8 mouse cellular contexts compared by ENCODE assay signal in genomic region chrX:60403764-60404667, GRCm38 (mm10).
A peak's percentile ranks its signal among the peaks of the same experiment; 100 is the strongest.
DNase-seq lines count a peak whose midpoint lies in the region; ATAC-seq and TF ChIP-seq lines count a peak whose summit lies in the region.

No protein-coding gene starts in this region.

- H3K27me3 ChIP-seq in hindbrain, embryonic 13.5 days, result no peaks in the 10 kb centered on the region
- peaks cover 9% of the 10 kb centered on the region for H3K27me3 ChIP-seq in megakaryocyte, embryonic 14.5 days (replicated peaks)

- peak overlapping the region; percentile 64 for H3K4me3 ChIP-seq in hindbrain, embryonic 13.5 days
- H3K4me3 ChIP-seq in left cerebral cortex, adult 2 months, result peak overlapping the region; percentile 69
- peak overlapping the region; percentile 94 for H3K4me3 ChIP-seq in megakaryocyte, embryonic 14.5 days (replicated peaks)

- H3K9me3 ChIP-seq in hindbrain, embryonic 13.5 days, result no peaks in the 10 kb centered on the region
- peaks cover 11% of the 10 kb centered on the region; the same call in 1 of the 2 replicates for H3K9me3 ChIP-seq in megakaryocyte, embryonic 14.5 days

- H3K4me2 ChIP-seq in hindbrain, embryonic 13.5 days, result peak overlapping the region; percentile 60

- WGBS in hindbrain, embryonic 13.5 days, result 17% methylated on average over 60 of the region's 126 CpGs

- H3K4me1 ChIP-seq in hindbrain, embryonic 13.5 days (replicated peaks), result peaks cover 11% of the 10 kb centered on the region
- 0 out of 2 replicates have a peak, but pooled peaks cover 6% of the 10 kb centered on the region for H3K4me1 ChIP-seq in megakaryocyte, embryonic 14.5 days

- no peak for TF ChIP-seq CTCF in left cerebral cortex, adult 2 months (IDR thresholded peaks at IDR 0.05)

- peak overlapping the region; percentile 82 for H3K9ac ChIP-seq in hindbrain, embryonic 13.5 days

- intact Hi-C loops in left cerebral cortex, adult 2 months (cut with DNase I), result loop anchor here (5.0 to 10.0 kb wide), 5 partner anchors 157 to 1209 kb away; partner anchors contain the start of gene Fgf13

- peak overlapping the region; percentile 92 for H3K27ac ChIP-seq in hindbrain, embryonic 13.5 days
- peak overlapping the region; percentile 84 for H3K27ac ChIP-seq in left cerebral cortex, adult 2 months

- H3K36me3 ChIP-seq in hindbrain, embryonic 13.5 days, result no peaks in the 10 kb centered on the region
- no peaks in the 10 kb centered on the region for H3K36me3 ChIP-seq in megakaryocyte, embryonic 14.5 days (replicated peaks; ENCODE audit: low read length)

- ATAC-seq in hindbrain, embryonic 13.5 days (ENCODE audit: low FRiP score), result peak; percentile 82

- DNase-seq in WW6 (ENCODE audit: low read depth, low spot score), result peak; percentile 16
- peak; percentile 73 to 81 for DNase-seq in cerebellum, postnatal 10 days
- DNase-seq in frontal cortex, postnatal 10 days (ENCODE audit: low spot score in 2 of 2), result peak; percentile 10 to 44
- peak; percentile 38 to 49 for DNase-seq in left cerebral cortex, adult 2 months (ENCODE audit: extremely low spot score in 1 of 2, low spot score in 2 of 2)
- peak; percentile 31 for DNase-seq in right cerebral cortex, postnatal 14 days
- DNase-seq in urinary bladder, postnatal 25 days (ENCODE audit: low spot score), result peak; percentile 59

Comparison
In these comparisons a context has a peak if more than half of its experiments do, and no peak if none do; other contexts are left out.
1. Peak in every context shown above with its lines: DNase-seq, ATAC-seq, H3K4me3 ChIP-seq and H3K27ac ChIP-seq.
2. DNase-seq: peak in every context shown above with its lines; median percentile 77 in cerebellum, postnatal 10 days; 59 in urinary bladder, postnatal 25 days; 44 in left cerebral cortex, adult 2 months; 31 in right cerebral cortex, postnatal 14 days; 27 in frontal cortex, postnatal 10 days; 16 in WW6.